Mouse (Mus musculus) hindbrain, embryonic 11.5 days (tissue): ENCODE results near the gene Sigmar1. TPM values are rescaled to one million over a fixed set of nuclear protein-coding genes. Genes with fewer than 3 reads are reported as not detected.

Source experiments
- ATAC-seq: fragments of 200-750 bp; cut with Nextera tagmentation; 2 replicates; pipeline ENCODE4 v1.8.0; 2017; ENCODE audit warnings: mild to moderate bottlenecking, moderate TSS enrichment, moderate library complexity; ENCODE audit not compliant: low FRiP score
- DNase-seq: peaks from one replicate; pipeline ENCODE4 v3.0.0-alpha.2; 2015; ENCODE audit warnings: low spot score
- H3K27ac ChIP-seq: fragments of 300-500 bp; sonication (generic); 2 replicates; pipeline ENCODE4 v1.5.1; 2014; ENCODE audit warnings: mild to moderate bottlenecking, low read depth, low read length
- H3K27me3 ChIP-seq: fragments of 300-500 bp; sonication (generic); 2 replicates; pipeline ENCODE4 v1.6.1; 2014; ENCODE audit warnings: mild to moderate bottlenecking, low read length, moderate library complexity, mixed read lengths; ENCODE audit not compliant: control insufficient read depth, insufficient read depth
- H3K36me3 ChIP-seq: fragments of 300-500 bp; sonication (generic); 2 replicates; pipeline ENCODE4 v1.6.1; 2014; ENCODE audit warnings: mild to moderate bottlenecking, low read length, moderate library complexity, mixed read lengths; ENCODE audit not compliant: control insufficient read depth, insufficient read depth
- H3K4me1 ChIP-seq: fragments of 300-500 bp; sonication (generic); replicated peaks from 2 replicates; pipeline ENCODE4 v1.6.1; 2014; ENCODE audit warnings: low read length, mixed read lengths; ENCODE audit not compliant: control insufficient read depth, insufficient read depth
- H3K4me2 ChIP-seq: fragments of 300-500 bp; sonication (generic); replicated peaks from 2 replicates; pipeline ENCODE4 v1.6.1; 2014; ENCODE audit warnings: mild to moderate bottlenecking, low read depth, low read length
- H3K4me3 ChIP-seq: fragments of 300-500 bp; sonication (generic); 2 replicates; pipeline ENCODE4 v1.5.1; 2014; ENCODE audit warnings: low read depth, low read length
- H3K9ac ChIP-seq: fragments of 300-500 bp; sonication (generic); 2 replicates; pipeline ENCODE4 v1.6.1; 2014; ENCODE audit warnings: low read depth, low read length
- H3K9me3 ChIP-seq: fragments of 300-500 bp; sonication (generic); 2 replicates; pipeline ENCODE4 v1.6.1; 2016; ENCODE audit warnings: low read length; ENCODE audit not compliant: control insufficient read depth
- WGBS: fragments of 180-500 bp; shearing (Covaris S2); extraction: QIAGEN DNeasy Blood & Tissue Kit; methylation state at CpG from one replicate; pipeline ENCODE4 v1.1.7; 2014; 5-methylcytosine and 5-hydroxymethylcytosine counted together
- polyA plus RNA-seq: library from polyadenylated mRNA; unstranded; fragments of >200 nt; fragmentation: Nextera tagmentation; extraction: Ambion mirVana; gene quantifications from 2 replicates; pipeline ENCODE4 v1.2.1, GENCODE M21; 2014

Sigmar1 gene
- polyA plus RNA-seq, 1 experiment from 2014 or later: 71.5 TPM

DNA sequence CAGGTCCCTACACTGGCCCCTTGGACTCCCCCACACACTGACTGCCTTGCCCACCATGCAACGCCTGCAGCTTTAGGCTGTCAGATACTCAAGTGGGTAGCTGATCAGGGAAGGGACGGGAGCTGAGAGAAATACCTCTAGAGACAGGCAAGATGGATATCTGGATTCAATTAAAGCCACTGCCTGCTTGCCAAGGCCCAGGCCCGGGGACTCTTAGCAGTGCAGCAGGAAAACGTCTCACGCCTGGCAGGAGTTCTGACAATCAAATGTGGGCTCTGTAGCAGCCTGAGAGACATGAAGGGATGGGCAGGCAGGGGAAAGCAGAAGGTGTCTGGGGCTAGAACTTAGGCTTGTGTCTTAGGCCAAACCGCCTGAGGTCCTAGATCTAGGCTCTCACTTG lies 39.1 kb downstream of the Sigmar1 start:
- Histone ChIP-seq H3K36me3 (peaks cover 3% of the 10 kb centered on the region; the same call in 1 of the 2 replicates), H3K4me3 (no peak overlapping the region), H3K9me3 (no peaks in the 10 kb centered on the region), H3K4me2 (no peak overlapping the region), H3K27me3 (no peaks in the 10 kb centered on the region), H3K27ac (no peak overlapping the region), H3K9ac (no peak overlapping the region), H3K4me1 (peaks cover 9% of the 10 kb centered on the region)
- WGBS: 63% methylated on average over 6 of the region's 6 CpGs
- DNase-seq: no peak
- no peak for ATAC-seq

- DNase-seq: peak; percentile 56
- H3K36me3 ChIP-seq: peaks cover 3% of the 10 kb centered on the region; the same call in 1 of the 2 replicates
- 88% methylated on average over 5 of the region's 5 CpGs for WGBS
Measured at GRCm38 (mm10) chr4:41715596-41715995, 40.4 kb downstream of the Sigmar1 start.

DNA sequence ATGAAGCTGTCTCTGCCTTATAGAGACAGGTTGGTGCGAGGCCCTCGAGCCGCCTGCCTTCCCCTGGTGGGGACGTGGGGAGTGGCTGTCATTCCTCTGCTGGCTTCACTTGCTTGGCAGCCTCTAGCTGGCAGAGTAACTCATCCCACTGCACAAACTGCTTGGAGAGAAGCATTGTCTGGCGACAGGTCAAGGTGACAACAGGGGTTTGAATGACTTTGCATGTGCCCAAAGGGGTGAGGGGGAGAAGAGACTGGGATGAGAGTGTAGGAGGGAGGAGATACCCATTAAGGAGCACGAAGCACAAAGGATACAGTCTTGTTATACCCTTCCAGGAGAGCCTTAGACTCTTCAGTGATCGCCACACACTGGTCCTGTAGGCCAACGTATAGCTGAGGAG lies 40.9 kb downstream of the Sigmar1 start:
- DNase-seq (no peak), ATAC-seq (no peak)
- Histone ChIP-seq H3K9ac (no peak overlapping the region), H3K36me3 (peaks cover 3% of the 10 kb centered on the region; the same call in 1 of the 2 replicates), H3K4me3 (no peak overlapping the region), H3K27ac (no peak overlapping the region), H3K4me1 (peaks cover 9% of the 10 kb centered on the region), H3K9me3 (no peaks in the 10 kb centered on the region), H3K4me2 (no peak overlapping the region), H3K27me3 (no peaks in the 10 kb centered on the region)
- 87% methylated on average over 8 of the region's 8 CpGs for WGBS

More at GRCm38 (mm10) chr4:41715596-41715995, 40.4 kb downstream of the Sigmar1 start:
- peaks cover 9% of the 10 kb centered on the region for H3K4me1 ChIP-seq
- no peak for ATAC-seq
- H3K27ac ChIP-seq: no peak overlapping the region
- H3K4me2 ChIP-seq: no peak overlapping the region
- H3K4me3 ChIP-seq: no peak overlapping the region
- no peaks in the 10 kb centered on the region for H3K9me3 ChIP-seq
- H3K27me3 ChIP-seq: no peaks in the 10 kb centered on the region
- no peak overlapping the region for H3K9ac ChIP-seq

GRCm38 (mm10) chr4:41714276-41714675 lies 41.7 kb downstream of the Sigmar1 start:
- Histone ChIP-seq H3K4me3 (no peak overlapping the region), H3K4me1 (peaks cover 9% of the 10 kb centered on the region), H3K4me2 (peak overlapping the region; percentile 93; the same call in 1 of the 2 replicates), H3K9ac (no peak overlapping the region), H3K27me3 (no peaks in the 10 kb centered on the region), H3K36me3 (peaks cover 3% of the 10 kb centered on the region; the same call in 1 of the 2 replicates), H3K27ac (no peak overlapping the region), H3K9me3 (no peaks in the 10 kb centered on the region)
- DNase-seq: peak; percentile 83
- 18% methylated on average over 8 of the region's 8 CpGs for WGBS
- no peak for ATAC-seq

DNA sequence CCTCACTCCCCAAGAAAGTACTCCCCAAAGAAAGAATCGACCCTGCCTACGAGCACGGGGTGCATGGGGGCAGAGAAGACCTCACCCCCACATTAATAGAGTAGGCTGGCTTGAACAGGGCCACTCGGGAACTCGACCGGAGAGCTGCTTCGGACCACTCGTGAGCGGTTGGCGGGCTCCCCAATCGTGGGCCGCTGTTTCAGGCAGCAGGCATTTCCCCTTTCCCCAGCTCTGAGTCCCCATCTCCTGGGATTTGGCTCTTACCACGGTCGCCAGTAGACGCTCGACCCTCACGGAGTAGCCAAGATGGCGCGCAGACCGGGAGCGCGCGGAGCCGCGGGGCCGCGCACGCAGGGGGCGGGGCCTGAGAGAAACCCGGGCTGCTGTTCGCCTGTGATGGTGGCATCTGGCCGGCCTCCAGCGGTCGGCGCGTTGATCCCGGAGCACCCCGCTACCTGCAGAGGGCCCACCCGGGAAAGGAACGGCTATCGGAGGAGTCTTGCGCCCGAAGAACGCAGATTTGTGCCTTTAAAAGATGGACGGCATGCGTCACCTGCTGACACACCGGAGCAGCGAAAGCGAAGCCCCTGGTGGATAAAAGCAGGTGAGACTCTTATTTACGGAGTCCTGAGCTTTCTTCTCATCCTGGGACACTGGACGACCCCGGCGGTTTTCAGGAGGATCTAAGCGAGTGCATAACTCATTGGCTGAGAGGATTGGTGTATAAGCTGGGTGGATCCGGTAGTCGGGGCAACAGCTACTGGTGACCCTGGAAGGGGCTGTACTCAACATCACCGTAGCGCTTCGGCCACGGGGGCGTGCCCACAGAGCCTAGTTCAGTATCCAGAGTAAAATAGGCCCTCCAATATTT lies 42.5 kb downstream of the Sigmar1 start, which contains the start of gene Rpp25l:
TSS of gene Rpp25l (minus strand) at position 338 of the 871 bp plus-strand sequence.
- Histone ChIP-seq H3K27me3 (no peaks in the 10 kb centered on the region), H3K9ac (peak within 1 kb of the TSS; percentile 84), H3K27ac (peak within 1 kb of the TSS; percentile 68), H3K36me3 (peaks cover 3% of the 10 kb centered on the region; the same call in 1 of the 2 replicates), H3K9me3 (no peaks in the 10 kb centered on the region), H3K4me1 (peaks cover 9% of the 10 kb centered on the region), H3K4me2 (peak within 1 kb of the TSS; percentile 93), H3K4me3 (peak within 1 kb of the TSS; percentile 73)
- WGBS: under 1% methylated on average over 61 of the region's 61 CpGs
- DNase-seq: peak; percentile 97
- ATAC-seq: peak; percentile 73

GRCm38 (mm10) chr4:41712421-41713196 lies 43.3 kb downstream of the Sigmar1 start:
- no peak for DNase-seq
- WGBS: 48% methylated on average over 31 of the region's 31 CpGs
- Histone ChIP-seq H3K9me3 (no peaks in the 10 kb centered on the region), H3K4me3 (peak overlapping the region; percentile 73), H3K9ac (peak overlapping the region; percentile 84), H3K4me1 (peaks cover 9% of the 10 kb centered on the region), H3K36me3 (peaks cover 3% of the 10 kb centered on the region; the same call in 1 of the 2 replicates), H3K4me2 (peak overlapping the region; percentile 93), H3K27me3 (no peaks in the 10 kb centered on the region), H3K27ac (peak overlapping the region; percentile 68)
- no peak; the same call in 1 of the 2 replicates for ATAC-seq

- Histone ChIP-seq H3K9ac (peak overlapping the region; percentile 84), H3K4me3 (peak overlapping the region; percentile 73), H3K27ac (no peak overlapping the region; the same call in 1 of the 2 replicates), H3K36me3 (no peaks in the 10 kb centered on the region; the same call in 1 of the 2 replicates), H3K9me3 (no peaks in the 10 kb centered on the region), H3K4me1 (peaks cover 15% of the 10 kb centered on the region), H3K27me3 (no peaks in the 10 kb centered on the region), H3K4me2 (peak overlapping the region; percentile 93)
- peak; percentile 0 for DNase-seq
- no peak for ATAC-seq
- 79% methylated on average over 16 of the region's 16 CpGs for WGBS
Measured at GRCm38 (mm10) chr4:41711705-41712375, 44.1 kb downstream of the Sigmar1 start.

DNA sequence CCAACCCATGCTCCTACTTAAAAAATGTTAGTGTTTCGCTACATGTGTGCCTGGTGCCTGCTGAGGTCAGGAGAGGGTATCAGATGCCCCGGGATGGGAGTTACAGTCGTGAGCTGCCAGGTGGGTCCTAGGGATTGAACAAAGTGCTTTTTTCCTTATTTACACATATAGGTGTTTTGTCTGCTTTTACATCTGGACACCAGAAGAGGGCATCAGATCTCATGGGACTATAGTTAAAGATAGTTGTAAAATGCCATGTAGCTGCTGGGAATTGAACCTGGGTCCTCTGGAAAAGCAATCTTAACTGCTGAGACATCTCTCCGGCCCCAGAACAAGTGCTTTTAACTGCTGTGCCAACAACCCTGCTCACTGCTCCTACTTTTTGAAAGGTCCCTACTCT lies 45.7 kb downstream of the Sigmar1 start:
- no peak overlapping the region for H3K9ac ChIP-seq
- 70% methylated on average over 4 of the region's 4 CpGs for whole genome bisulfite sequencing
- H3K27ac ChIP-seq: no peak overlapping the region
- peaks cover 25% of the 10 kb centered on the region for H3K4me1 ChIP-seq
- H3K9me3 ChIP-seq: no peaks in the 10 kb centered on the region
- H3K4me2 ChIP-seq: no peak overlapping the region
- DNase-seq: peak; percentile 1
- no peaks in the 10 kb centered on the region for H3K36me3 ChIP-seq
- ATAC-seq: no peak
- no peaks in the 10 kb centered on the region for H3K27me3 ChIP-seq
- H3K4me3 ChIP-seq: no peak overlapping the region
